Mouse (Mus musculus) midbrain, embryonic 15.5 days (tissue): ENCODE data around the gene Alpk1. TPM values are rescaled to one million over a fixed set of nuclear protein-coding genes. Genes with fewer than 3 reads are reported as not detected.
A peak's percentile ranks its signal among the peaks of the same experiment; 100 is the strongest.

Experiments used
- ATAC-seq: fragments of 200-750 bp; cut with Nextera tagmentation; replicated peaks from 2 replicates; pipeline ENCODE4 v1.8.0; 2017; ENCODE audit warnings: moderate TSS enrichment
- H3K27ac ChIP-seq: fragments of 300-500 bp; sonication (generic); 2 replicates; pipeline ENCODE4 v1.5.1; 2015; ENCODE audit warnings: mild to moderate bottlenecking, inconsistent platforms
- H3K27me3 ChIP-seq: fragments of 300-500 bp; sonication (generic); replicated peaks from 2 replicates; pipeline ENCODE4 v1.6.1; 2015; ENCODE audit warnings: inconsistent platforms
- H3K36me3 ChIP-seq: fragments of 300-500 bp; sonication (generic); replicated peaks from 2 replicates; pipeline ENCODE4 v1.6.1; 2015; ENCODE audit warnings: inconsistent platforms
- H3K4me1 ChIP-seq: fragments of 300-500 bp; sonication (generic); 2 replicates; pipeline ENCODE4 v1.6.1; 2015; ENCODE audit warnings: inconsistent platforms
- H3K4me2 ChIP-seq: fragments of 300-500 bp; sonication (generic); 2 replicates; pipeline ENCODE4 v1.6.1; 2015; ENCODE audit warnings: inconsistent platforms, mild to moderate bottlenecking, moderate library complexity
- H3K4me3 ChIP-seq: fragments of 300-500 bp; sonication (generic); 2 replicates; pipeline ENCODE4 v1.5.1; 2015; ENCODE audit warnings: mild to moderate bottlenecking, inconsistent platforms
- H3K9ac ChIP-seq: fragments of 300-500 bp; sonication (generic); 2 replicates; pipeline ENCODE4 v1.6.1; 2015; ENCODE audit warnings: mild to moderate bottlenecking, inconsistent platforms
- H3K9me3 ChIP-seq: fragments of 300-500 bp; sonication (generic); 2 replicates; pipeline ENCODE4 v1.6.1; 2016; ENCODE audit warnings: inconsistent platforms
- WGBS: fragments of 180-500 bp; shearing (Covaris S2); methylation state at CpG from one replicate; pipeline ENCODE4 v1.1.7; 2015; ENCODE audit warnings: mixed read lengths; 5-methylcytosine and 5-hydroxymethylcytosine counted together
- polyA plus RNA-seq: library from polyadenylated mRNA; unstranded; fragments of >200 nt; fragmentation: Nextera tagmentation; extraction: Ambion mirVana; gene quantifications from 2 replicates; pipeline ENCODE4 v1.2.1, GENCODE M21; 2015

Alpk1 gene
- 0.37 and 0.45 TPM in 2 replicates for polyA plus RNA-seq

DNA sequence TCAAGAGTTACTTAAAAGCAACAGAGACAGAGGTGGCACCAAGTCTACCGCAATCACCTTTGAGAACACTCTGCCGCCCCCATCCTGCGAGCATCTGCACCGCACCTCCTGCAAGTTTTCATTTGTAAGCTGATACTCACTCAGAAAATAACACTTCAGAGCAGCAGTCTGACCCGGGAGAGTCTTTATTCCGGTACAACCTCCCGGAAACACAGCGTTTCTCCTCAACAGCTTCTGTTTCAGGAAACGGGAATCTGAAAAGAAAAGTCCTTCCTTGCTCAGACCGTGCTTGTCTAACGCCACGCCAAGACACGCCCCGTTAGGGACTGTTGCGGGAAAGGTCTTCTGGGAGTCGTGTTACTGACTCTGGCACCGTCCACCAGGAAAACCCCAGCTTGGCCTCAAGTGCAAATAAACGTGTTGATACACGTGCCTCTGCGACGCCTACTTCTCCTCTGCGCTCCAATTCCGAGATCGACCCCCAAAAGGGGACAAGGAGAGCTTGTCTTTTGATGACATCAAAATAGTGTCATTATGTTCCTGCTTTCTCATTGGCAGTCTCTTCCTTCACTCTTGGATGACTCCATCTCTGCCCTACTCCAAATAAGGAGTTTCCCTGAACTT is at the start of gene Alpk1:
Gene Alpk1 (minus strand): TSS at position 507 of the 624 bp plus-strand sequence.
- H3K9ac ChIP-seq, result no peak within 1 kb of the TSS
- no peaks in the 10 kb centered on the region for H3K9me3 ChIP-seq
- peak within 1 kb of the TSS; percentile 28 for H3K4me3 ChIP-seq
- no peak within 1 kb of the TSS for H3K27ac ChIP-seq
- no peaks in the 10 kb centered on the region for H3K36me3 ChIP-seq
- no peaks in the 10 kb centered on the region for H3K4me1 ChIP-seq
- no peak for ATAC-seq
- peak within 1 kb of the TSS; percentile 50 for H3K4me2 ChIP-seq
- peaks cover 8% of the 10 kb centered on the region; the same call in 1 of the 2 replicates for H3K27me3 ChIP-seq
- under 1% methylated on average over 24 of the region's 24 CpGs for WGBS

DNA sequence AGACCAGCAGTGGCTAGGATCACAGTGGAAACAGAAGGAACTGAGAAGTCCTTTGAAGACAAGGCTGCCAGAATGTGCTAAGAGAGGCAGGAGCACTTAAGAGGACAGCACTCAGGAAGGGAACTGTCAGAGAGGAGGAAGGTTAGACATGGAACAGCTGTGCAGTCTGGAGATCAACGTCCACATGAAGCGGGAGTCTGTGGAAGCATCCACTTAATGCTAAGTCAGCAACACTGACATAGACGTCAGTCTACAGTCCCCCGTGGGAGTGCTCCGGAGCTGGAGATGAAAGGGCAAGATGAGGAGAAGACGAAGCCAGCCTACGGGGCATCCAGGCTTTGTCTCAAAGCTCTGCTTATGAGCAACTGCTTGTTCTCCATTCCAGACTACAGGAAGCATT is 46.8 kb upstream of the Alpk1 start:
- Histone ChIP-seq H3K9ac (no peak overlapping the region), H3K4me1 (peaks cover 14% of the 10 kb centered on the region), H3K27me3 (no peaks in the 10 kb centered on the region), H3K4me3 (no peak overlapping the region), H3K36me3 (no peaks in the 10 kb centered on the region), H3K4me2 (no peak overlapping the region), H3K27ac (0 out of 2 replicates have a peak overlapping the region, but pooled peaks have one; percentile 26), H3K9me3 (no peaks in the 10 kb centered on the region)
- ATAC-seq, result peak; percentile 54
- WGBS, result 28% methylated on average over 7 of the region's 7 CpGs

DNA sequence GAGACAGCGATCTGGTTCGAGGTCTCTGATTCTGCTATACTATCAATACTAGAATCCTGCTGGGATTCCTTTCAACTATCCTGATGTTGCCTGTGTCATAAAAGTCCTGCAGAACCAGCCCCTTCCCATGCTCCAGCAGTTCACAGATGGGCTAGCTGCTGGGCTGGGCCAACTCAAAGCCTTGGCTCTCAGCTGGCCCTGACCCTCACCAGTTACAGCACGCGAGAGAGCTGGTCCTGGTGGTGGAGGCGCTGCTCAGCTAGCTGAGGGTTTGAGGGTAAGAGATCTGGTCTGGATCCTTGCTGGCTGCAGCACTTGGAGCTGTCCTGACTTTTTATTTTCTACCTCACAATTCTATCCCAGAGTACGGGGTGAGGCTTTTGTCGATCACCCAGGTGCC is 46.2 kb upstream of the Alpk1 start:
- H3K4me2 ChIP-seq, result no peak overlapping the region
- no peaks in the 10 kb centered on the region for H3K9me3 ChIP-seq
- WGBS, result 71% methylated on average over 7 of the region's 7 CpGs
- no peak overlapping the region for H3K9ac ChIP-seq
- peaks cover 14% of the 10 kb centered on the region for H3K4me1 ChIP-seq
- H3K27me3 ChIP-seq, result no peaks in the 10 kb centered on the region
- no peaks in the 10 kb centered on the region for H3K36me3 ChIP-seq
- H3K27ac ChIP-seq, result no peak overlapping the region
- no peak for ATAC-seq
- H3K4me3 ChIP-seq, result no peak overlapping the region

DNA sequence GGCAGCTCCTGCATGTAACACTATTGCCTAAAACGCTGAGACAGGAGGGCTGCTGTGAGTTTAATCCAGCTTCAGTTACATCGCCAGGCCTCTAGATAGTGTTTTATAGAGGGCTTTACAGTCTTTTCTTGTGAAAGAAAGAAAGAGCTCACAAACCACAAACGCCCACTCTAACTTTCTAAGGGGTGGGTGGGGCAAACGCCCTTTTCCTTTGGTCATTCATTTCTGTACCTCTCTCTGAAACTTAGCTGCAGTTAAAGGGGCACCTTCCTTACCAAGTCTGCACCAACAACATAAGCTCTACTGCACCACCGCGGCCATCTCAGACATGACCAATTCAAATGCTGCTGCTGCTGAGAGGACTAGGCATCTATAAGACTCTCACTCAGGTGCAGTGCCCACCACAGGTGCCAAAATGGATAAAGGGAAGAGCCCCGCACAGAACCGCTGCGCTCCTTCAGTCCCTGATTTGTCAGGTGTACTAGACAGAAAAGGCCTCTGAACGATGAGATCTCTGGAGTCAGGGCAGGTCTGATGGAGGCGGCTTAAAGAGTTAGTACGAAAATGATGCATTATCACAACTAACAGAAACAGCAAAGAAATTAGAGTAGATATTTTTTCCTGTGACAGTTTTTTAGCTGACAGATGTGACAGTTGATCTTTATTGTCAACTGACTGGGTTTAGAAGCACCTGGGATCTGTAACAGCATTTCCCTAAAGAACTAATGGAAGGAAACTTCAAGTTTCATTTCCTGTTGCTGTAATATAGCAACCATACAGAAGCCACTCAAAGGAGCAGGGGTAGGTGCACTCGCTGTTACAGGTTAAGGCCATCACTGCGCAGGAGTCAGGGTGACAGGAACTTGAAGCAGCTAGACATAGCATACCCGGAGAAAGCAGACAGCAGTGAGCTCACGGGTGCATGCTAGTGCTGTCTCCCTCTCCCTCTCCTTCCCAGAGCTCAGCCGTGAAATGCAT is 43.8 kb upstream of the Alpk1 start:
- Histone ChIP-seq H3K9ac (no peak overlapping the region), H3K4me3 (no peak overlapping the region), H3K9me3 (no peaks in the 10 kb centered on the region), H3K4me2 (no peak overlapping the region), H3K27ac (no peak overlapping the region), H3K4me1 (peaks cover 12% of the 10 kb centered on the region), H3K27me3 (no peaks in the 10 kb centered on the region), H3K36me3 (peaks cover 9% of the 10 kb centered on the region; the same call in 1 of the 2 replicates)
- WGBS, result 80% methylated on average over 17 of the region's 17 CpGs
- ATAC-seq, result no peak

DNA sequence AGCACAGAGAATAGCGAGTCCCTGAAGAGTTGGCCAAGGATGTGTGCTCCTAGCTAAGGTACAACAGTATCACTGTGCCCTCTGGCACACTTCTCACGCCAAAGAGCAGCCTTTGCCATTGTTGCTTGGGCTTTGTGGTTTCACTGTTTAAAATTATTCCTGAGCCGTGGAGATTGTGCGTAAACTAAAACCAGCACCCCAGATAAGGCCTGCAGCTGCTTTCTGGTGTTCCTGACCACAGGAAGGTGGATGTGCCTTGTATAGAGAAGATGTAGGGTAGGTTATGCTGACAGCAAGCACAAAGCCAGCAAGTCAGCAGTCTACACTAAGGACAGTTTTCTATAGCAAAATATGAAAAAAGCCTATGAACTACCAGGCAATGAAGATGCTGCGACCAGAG is 40.9 kb upstream of the Alpk1 start:
- no peak overlapping the region for H3K4me2 ChIP-seq
- peaks cover 9% of the 10 kb centered on the region; the same call in 1 of the 2 replicates for H3K36me3 ChIP-seq
- 87% methylated on average over 5 of the region's 5 CpGs for WGBS
- no peak overlapping the region for H3K4me3 ChIP-seq
- no peaks in the 10 kb centered on the region for H3K27me3 ChIP-seq
- no peaks in the 10 kb centered on the region for H3K9me3 ChIP-seq
- ATAC-seq, result no peak
- H3K27ac ChIP-seq, result no peak overlapping the region
- H3K9ac ChIP-seq, result no peak overlapping the region
- H3K4me1 ChIP-seq, result no peaks in the 10 kb centered on the region

DNA sequence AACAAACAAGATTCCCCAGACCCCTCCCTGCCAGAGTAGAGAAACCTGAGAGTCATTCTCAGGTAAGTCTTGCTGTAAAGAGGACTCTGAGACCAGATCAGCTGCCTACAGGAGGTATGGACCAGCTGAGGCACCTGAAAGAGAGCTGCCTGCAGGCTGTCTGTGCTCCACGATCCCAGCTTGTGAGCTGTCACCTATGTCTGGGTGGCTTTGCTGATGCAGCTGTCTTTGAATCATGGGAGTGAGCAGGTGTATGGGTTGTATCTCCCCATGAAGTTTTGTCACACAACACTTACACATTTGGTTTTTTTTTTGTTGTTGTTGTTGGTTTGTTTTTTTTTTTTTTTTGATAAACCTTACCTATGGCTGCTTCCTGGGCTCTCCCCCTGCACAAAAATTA is 40.1 kb upstream of the Alpk1 start:
- Histone ChIP-seq H3K4me3 (no peak overlapping the region), H3K4me2 (no peak overlapping the region), H3K27me3 (no peaks in the 10 kb centered on the region), H3K9me3 (no peaks in the 10 kb centered on the region), H3K36me3 (peaks cover 9% of the 10 kb centered on the region; the same call in 1 of the 2 replicates), H3K27ac (no peak overlapping the region), H3K4me1 (no peaks in the 10 kb centered on the region), H3K9ac (no peak overlapping the region)
- no peak for ATAC-seq
- WGBS, result 93% methylated on average over 1 of the region's 1 CpGs

DNA sequence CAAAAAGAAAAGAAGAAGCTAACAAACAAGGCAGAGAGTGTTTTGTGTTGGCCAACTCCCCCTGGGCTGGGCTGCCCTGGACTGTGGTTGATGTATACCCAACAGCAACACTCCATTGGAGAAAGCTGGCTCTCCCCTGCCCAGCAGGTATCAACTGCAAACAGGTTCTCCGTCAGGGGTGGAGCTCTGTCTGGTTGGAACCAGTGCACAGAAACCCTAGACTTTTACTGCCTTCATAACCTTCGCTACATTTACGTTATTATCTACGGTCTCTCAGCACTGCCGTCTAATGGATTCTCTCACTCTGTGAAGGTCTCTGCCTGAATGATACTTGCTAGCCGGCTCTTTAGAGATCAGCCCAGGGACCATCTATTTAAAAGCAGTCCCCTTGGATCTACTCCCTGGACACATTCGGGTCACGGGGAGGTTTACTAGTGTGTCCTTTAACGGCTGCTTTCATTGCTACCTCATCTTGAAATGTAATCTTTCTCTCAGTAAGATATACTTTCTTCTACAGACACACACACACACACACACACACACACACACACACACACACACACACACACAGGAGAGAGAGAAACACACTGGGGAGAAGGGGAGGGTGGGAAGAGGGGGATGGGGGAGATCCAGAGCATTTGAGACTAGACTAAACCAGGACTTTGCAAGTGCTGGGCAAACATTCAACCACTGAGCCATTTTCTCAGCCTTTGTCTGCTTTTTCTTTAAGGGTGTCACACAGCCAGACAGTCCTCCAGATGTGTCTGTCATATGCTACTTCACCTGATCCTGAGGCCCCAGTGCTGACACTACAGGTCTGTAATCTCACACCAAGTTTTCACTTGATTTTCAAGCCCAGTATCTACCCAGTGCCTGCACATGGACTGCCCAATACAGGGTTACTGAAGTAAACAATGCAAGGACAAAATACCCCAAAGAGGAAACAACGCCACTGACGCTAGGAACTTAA is 38.7 kb upstream of the Alpk1 start:
- Histone ChIP-seq H3K4me3 (no peak overlapping the region), H3K9me3 (no peaks in the 10 kb centered on the region), H3K9ac (no peak overlapping the region), H3K4me1 (no peaks in the 10 kb centered on the region), H3K27me3 (no peaks in the 10 kb centered on the region), H3K36me3 (peaks cover 9% of the 10 kb centered on the region; the same call in 1 of the 2 replicates), H3K4me2 (no peak overlapping the region), H3K27ac (no peak overlapping the region)
- ATAC-seq, result no peak
- 85% methylated on average over 11 of the region's 11 CpGs for WGBS

DNA sequence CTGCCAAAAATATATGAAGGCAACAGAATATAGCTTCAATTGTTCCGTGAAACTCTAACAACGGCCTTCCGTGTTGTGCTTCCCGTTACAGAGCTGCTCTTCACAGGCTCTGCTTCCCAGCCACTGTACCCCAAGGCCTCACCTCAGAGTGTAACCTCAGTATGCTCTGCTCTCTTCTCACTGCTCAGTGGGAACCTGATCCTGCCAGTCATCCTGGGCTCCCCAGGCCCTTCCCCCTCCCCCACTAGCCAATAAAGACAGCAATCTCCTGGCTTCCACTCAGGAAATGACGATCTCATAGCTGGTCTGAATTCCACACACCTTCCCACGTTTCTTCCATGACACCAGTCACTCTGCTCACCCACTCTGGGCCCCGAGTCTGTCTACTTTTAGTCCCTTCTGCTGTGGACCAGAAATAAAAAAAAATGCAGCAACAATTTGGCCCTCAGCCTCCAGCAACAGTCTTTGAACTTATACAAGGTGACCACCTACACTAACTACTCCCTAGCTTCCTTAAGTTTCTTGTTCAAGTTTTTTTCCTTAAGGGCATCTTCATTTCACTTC is 36.9 kb upstream of the Alpk1 start:
- no peak for ATAC-seq
- Histone ChIP-seq H3K27me3 (no peaks in the 10 kb centered on the region), H3K4me2 (no peak overlapping the region), H3K4me1 (no peaks in the 10 kb centered on the region), H3K36me3 (peaks cover 9% of the 10 kb centered on the region; the same call in 1 of the 2 replicates), H3K9ac (no peak overlapping the region), H3K4me3 (no peak overlapping the region), H3K9me3 (no peaks in the 10 kb centered on the region), H3K27ac (no peak overlapping the region)
- 81% methylated on average over 7 of the region's 7 CpGs for WGBS

DNA sequence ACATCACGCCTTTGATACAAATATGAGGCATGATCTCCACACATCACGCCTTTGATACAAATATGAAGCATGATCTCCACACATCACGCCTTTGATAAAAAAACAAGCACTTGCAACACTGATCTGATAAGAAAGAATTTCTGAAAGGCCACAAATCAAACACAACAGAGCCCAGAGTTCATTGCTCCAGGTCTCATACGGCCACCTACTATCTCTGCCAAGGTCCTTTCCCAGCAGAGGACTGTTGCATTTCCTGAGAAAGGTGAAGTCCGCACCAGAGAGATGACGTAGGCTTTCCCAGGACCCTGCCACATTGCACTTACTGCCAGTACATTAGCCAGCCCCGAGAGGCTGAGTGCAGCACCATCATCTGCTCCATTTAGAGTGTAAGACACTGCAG is 28.8 kb upstream of the Alpk1 start:
- H3K27me3 ChIP-seq, result no peaks in the 10 kb centered on the region
- H3K9ac ChIP-seq, result no peak overlapping the region
- H3K4me3 ChIP-seq, result no peak overlapping the region
- peaks cover 19% of the 10 kb centered on the region; the same call in 1 of the 2 replicates for H3K36me3 ChIP-seq
- H3K4me2 ChIP-seq, result no peak overlapping the region
- H3K27ac ChIP-seq, result no peak overlapping the region
- no peaks in the 10 kb centered on the region for H3K9me3 ChIP-seq
- ATAC-seq, result no peak
- WGBS, result 95% methylated on average over 7 of the region's 7 CpGs
- H3K4me1 ChIP-seq, result no peaks in the 10 kb centered on the region

DNA sequence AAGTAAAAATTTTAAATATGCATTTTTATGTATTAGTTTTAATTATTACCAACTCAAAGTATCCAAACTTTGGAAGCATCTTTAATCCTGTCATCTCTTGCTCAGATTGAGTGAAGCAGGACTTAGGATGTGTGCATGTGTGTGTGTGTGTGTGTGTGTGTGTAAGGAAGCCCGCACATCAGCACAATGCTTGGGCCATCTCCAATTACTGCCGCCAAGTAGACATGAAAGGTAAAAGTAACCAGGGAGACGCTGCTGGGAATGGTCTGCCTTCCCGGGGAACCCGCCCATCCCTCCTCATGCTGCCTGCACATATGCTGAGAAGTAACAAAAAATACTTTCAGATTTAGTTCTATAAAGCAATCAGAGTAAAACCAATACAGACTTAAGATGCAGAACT is 27.5 kb upstream of the Alpk1 start:
- no peak overlapping the region for H3K4me2 ChIP-seq
- no peak for ATAC-seq
- no peaks in the 10 kb centered on the region for H3K4me1 ChIP-seq
- H3K36me3 ChIP-seq, result peaks cover 19% of the 10 kb centered on the region; the same call in 1 of the 2 replicates
- WGBS, result 40% methylated on average over 5 of the region's 5 CpGs
- no peaks in the 10 kb centered on the region for H3K9me3 ChIP-seq
- H3K27me3 ChIP-seq, result no peaks in the 10 kb centered on the region
- no peak overlapping the region for H3K4me3 ChIP-seq
- H3K27ac ChIP-seq, result no peak overlapping the region
- no peak overlapping the region for H3K9ac ChIP-seq

DNA sequence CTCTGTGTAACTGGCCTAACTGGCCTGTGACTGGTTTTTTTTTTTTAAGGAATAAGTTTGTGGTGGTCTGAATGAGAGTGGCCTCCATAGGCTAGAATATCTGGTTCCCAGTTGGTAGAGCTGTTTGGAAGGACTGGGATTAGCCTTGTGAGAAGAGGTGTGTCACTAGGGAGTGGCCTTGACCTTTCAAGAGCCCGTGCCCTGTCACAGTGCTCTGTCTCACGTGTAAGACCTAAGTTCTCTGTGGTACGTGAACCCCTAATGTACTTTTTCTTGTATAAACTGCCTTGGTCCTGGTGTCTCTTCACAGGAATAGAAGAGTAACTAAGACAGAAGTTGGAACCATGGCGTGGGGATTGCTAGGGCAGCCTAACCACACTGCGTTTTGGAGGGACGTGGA is 25.7 kb upstream of the Alpk1 start:
- Histone ChIP-seq H3K9me3 (no peaks in the 10 kb centered on the region), H3K27me3 (no peaks in the 10 kb centered on the region), H3K4me2 (no peak overlapping the region), H3K4me1 (no peaks in the 10 kb centered on the region), H3K27ac (no peak overlapping the region), H3K4me3 (no peak overlapping the region), H3K9ac (no peak overlapping the region), H3K36me3 (peaks cover 19% of the 10 kb centered on the region; the same call in 1 of the 2 replicates)
- 93% methylated on average over 6 of the region's 6 CpGs for WGBS
- no peak for ATAC-seq
